Mouse (Mus musculus) cerebellum, adult 2 months (tissue): ENCODE data around the gene Il22ra1.

ENCODE experiments used
- CTCF ChIP-seq: fragments of 200-500 bp; IDR thresholded peaks from 2 replicates; pipeline ENCODE4 v1.5.1; 2011; ENCODE audit warnings: low read depth, mild to moderate bottlenecking, control low read depth, low read length, moderate library complexity, borderline replicate concordance; ENCODE audit not compliant: insufficient read depth
- POLR2A ChIP-seq: fragments of 200-500 bp; IDR thresholded peaks from 2 replicates; pipeline ENCODE4 v1.6.1; 2011; ENCODE audit warnings: low read length, control low read depth, borderline replicate concordance; ENCODE audit not compliant: insufficient read depth

GRCm38 (mm10) chr4:135689797-135690196, 38.2 kb upstream of the Il22ra1 start:
- no peak for TF ChIP-seq POLR2A
- TF ChIP-seq CTCF: no peak
